Mouse (Mus musculus) cerebellum, adult 11-12 months (tissue): ENCODE data around the gene Gdf10.

Source experiments
- DNase-seq: peaks from one replicate; pipeline ENCODE4 v3.0.0; 2022

Gdf10 gene

GRCm38 (mm10) chr14:33940739-33941138 lies 17.4 kb downstream of the Gdf10 start, which contains the start of gene Gdf2:
Gene Gdf2, plus strand, starts transcription at chr14:33941039.
- DNase-seq, result no peak

GRCm38 (mm10) chr14:33942222-33942621 lies 18.8 kb downstream of the Gdf10 start:
- DNase-seq, result no peak

GRCm38 (mm10) chr14:33946125-33946524 lies 22.7 kb downstream of the Gdf10 start:
- DNase-seq, result no peak

- peak; percentile 60 for DNase-seq
Measured at GRCm38 (mm10) chr14:33952233-33952981, 29.0 kb downstream of the Gdf10 start.

- DNase-seq, result no peak
Measured at GRCm38 (mm10) chr14:33953761-33954160, 30.4 kb downstream of the Gdf10 start, which contains the start of gene Rbp3. Gene Rbp3, plus strand, starts transcription at chr14:33954003.

- no peak for DNase-seq
Measured at GRCm38 (mm10) chr14:33956055-33956454, 32.7 kb downstream of the Gdf10 start.

- DNase-seq, result no peak
Measured at GRCm38 (mm10) chr14:33958186-33958585, 34.8 kb downstream of the Gdf10 start.

- DNase-seq, result no peak
Measured at GRCm38 (mm10) chr14:33958841-33959240, 35.5 kb downstream of the Gdf10 start.

GRCm38 (mm10) chr14:33959341-33959740 lies 36.0 kb downstream of the Gdf10 start:
- DNase-seq, result peak; percentile 46

GRCm38 (mm10) chr14:33965675-33966074 lies 42.3 kb downstream of the Gdf10 start:
- no peak for DNase-seq

GRCm38 (mm10) chr14:33972679-33973078 lies 49.3 kb downstream of the Gdf10 start:
- DNase-seq, result no peak

GRCm38 (mm10) chr14:33974752-33975151 lies 51.4 kb downstream of the Gdf10 start:
- no peak for DNase-seq

GRCm38 (mm10) chr14:33977748-33978147 lies 54.4 kb downstream of the Gdf10 start:
- no peak for DNase-seq

- DNase-seq, result no peak
Measured at GRCm38 (mm10) chr14:33978604-33979059, 55.2 kb downstream of the Gdf10 start, which contains the start of gene Zfp488. Gene Zfp488, minus strand, starts transcription at chr14:33978764.
